Mouse (Mus musculus) T-cell, adult 2 months (primary cell): Measurements from ENCODE around the gene Agrp.

Experiments used
- DNase-seq: peaks from one replicate; pipeline ENCODE4 v3.0.0; 2022; ENCODE audit warnings: low spot score

Gene Agrp

DNA sequence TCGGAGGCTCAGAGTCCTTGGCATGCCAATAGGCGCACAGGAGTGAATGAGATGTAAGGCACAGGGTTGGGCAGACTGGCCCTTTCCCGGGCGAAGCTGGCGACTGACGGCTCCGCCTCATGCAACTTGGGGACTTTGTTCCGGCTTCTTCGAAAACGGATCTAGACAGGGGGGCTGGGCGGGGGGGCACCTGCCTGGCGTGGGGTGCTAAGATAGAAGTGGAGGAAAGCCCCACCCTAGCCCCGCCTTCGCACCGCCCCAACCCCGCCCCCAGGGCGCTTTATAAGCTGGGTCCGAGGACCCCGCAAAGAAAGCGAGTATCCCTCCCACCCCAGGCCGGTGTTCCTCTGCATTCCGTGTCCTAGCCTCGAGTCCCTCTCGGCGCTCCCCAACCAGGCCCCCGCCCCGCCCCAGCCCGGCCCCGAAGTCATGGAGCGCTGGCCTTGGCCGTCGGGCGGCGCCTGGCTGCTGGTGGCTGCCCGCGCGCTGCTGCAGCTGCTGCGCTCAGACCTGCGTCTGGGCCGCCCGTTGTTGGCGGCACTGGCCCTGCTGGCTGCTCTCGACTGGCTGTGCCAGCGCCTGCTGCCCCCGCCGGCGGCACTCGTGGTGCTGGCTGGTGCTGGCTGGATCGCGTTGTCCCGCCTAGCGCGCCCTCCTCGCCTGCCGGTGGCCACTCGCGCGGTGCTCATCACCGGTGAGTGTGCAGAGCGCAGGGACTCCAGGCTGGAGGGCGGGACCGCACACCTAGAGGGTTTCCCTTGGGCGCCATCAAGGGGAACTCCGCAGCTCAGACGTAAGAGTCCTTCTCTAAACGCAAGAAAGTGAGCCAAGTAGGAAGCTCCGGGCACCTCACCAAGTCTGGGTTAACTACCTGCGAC, 118.5 kb downstream of the Agrp start, which contains the start of gene Hsd11b2:
Hsd11b2 (plus strand) TSS at position 320 of the 878 bp plus-strand sequence.
- DNase-seq: peak; percentile 77

DNA sequence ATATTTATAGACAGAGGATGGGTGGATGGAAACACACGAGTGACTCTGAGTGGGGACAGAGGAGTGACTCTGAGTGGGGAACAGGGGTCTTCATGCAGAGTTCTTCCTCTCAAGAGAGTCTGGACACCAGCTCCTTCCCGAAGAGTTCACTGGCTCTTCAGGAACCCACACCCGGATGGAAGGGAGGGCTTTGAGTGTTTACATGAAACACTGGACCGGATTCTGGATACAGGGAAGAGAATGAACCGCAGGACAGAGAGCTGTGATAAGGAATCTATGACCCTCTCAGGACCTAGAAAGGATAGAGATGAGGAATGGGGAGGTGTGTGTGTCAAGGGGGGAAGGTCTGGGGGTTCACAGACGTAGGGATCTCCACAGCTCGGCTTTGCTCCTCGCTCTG, 119.8 kb downstream of the Agrp start:
- no peak for DNase-seq
